Mouse (Mus musculus) midbrain, embryonic 13.5 days (tissue): ENCODE data around the gene 2010003K11Rik. TPM values are rescaled to one million over a fixed set of nuclear protein-coding genes. Genes with fewer than 3 reads are reported as not detected.

Experiments used
- ATAC-seq: fragments of 200-750 bp; cut with Nextera tagmentation; 2 replicates; pipeline ENCODE4 v1.8.0; 2017; ENCODE audit warnings: mild to moderate bottlenecking, moderate TSS enrichment, moderate library complexity
- H3K27ac ChIP-seq: fragments of 300-500 bp; sonication (generic); 2 replicates; pipeline ENCODE4 v1.5.1; 2015; ENCODE audit warnings: inconsistent platforms, mild to moderate bottlenecking, moderate library complexity
- H3K27me3 ChIP-seq: fragments of 300-500 bp; sonication (generic); 2 replicates; pipeline ENCODE4 v1.6.1; 2015; ENCODE audit warnings: mild to moderate bottlenecking, inconsistent platforms
- H3K36me3 ChIP-seq: fragments of 300-500 bp; sonication (generic); 2 replicates; pipeline ENCODE4 v1.6.1; 2015; ENCODE audit warnings: mild to moderate bottlenecking, inconsistent platforms
- H3K4me1 ChIP-seq: fragments of 300-500 bp; sonication (generic); replicated peaks from 2 replicates; pipeline ENCODE4 v1.6.1; 2015; ENCODE audit warnings: inconsistent platforms
- H3K4me2 ChIP-seq: fragments of 300-500 bp; sonication (generic); replicated peaks from 2 replicates; pipeline ENCODE4 v1.6.1; 2015; ENCODE audit warnings: moderate library complexity, mild to moderate bottlenecking, inconsistent platforms
- H3K4me3 ChIP-seq: fragments of 300-500 bp; sonication (generic); replicated peaks from 2 replicates; pipeline ENCODE4 v1.5.1; 2015; ENCODE audit warnings: mild to moderate bottlenecking, inconsistent platforms
- H3K9ac ChIP-seq: fragments of 300-500 bp; sonication (generic); replicated peaks from 2 replicates; pipeline ENCODE4 v1.6.1; 2015; ENCODE audit warnings: mild to moderate bottlenecking, inconsistent platforms
- H3K9me3 ChIP-seq: fragments of 300-500 bp; sonication (generic); 2 replicates; pipeline ENCODE4 v1.6.1; 2016; ENCODE audit warnings: mild to moderate bottlenecking, inconsistent platforms
- WGBS: fragments of 180-500 bp; shearing (Covaris S2); methylation state at CpG from one replicate; pipeline ENCODE4 v1.1.7; 2015; 5-methylcytosine and 5-hydroxymethylcytosine counted together
- polyA plus RNA-seq: library from polyadenylated mRNA; unstranded; fragments of >200 nt; fragmentation: Nextera tagmentation; extraction: Ambion mirVana; gene quantifications from 2 replicates; pipeline ENCODE4 v1.2.1, GENCODE M21; 2015

The 2010003K11Rik gene
- polyA plus RNA-seq, 1 experiment from 2014 or later: not detected

- H3K4me1 ChIP-seq: peaks cover 9% of the 10 kb centered on the region; the same call in 1 of the 2 replicates
- H3K4me2 ChIP-seq: no peak overlapping the region
- H3K27me3 ChIP-seq: no peaks in the 10 kb centered on the region
- no peak for ATAC-seq
- no peaks in the 10 kb centered on the region for H3K36me3 ChIP-seq
- H3K9ac ChIP-seq: no peak overlapping the region
- 62% methylated on average over 5 of the region's 5 CpGs for WGBS
- no peak overlapping the region for H3K4me3 ChIP-seq
- H3K27ac ChIP-seq: no peak overlapping the region
- H3K9me3 ChIP-seq: no peaks in the 10 kb centered on the region
These were observed 47.7 kb downstream of the 2010003K11Rik start for GRCm38 (mm10) chr19:4450666-4451065.

DNA sequence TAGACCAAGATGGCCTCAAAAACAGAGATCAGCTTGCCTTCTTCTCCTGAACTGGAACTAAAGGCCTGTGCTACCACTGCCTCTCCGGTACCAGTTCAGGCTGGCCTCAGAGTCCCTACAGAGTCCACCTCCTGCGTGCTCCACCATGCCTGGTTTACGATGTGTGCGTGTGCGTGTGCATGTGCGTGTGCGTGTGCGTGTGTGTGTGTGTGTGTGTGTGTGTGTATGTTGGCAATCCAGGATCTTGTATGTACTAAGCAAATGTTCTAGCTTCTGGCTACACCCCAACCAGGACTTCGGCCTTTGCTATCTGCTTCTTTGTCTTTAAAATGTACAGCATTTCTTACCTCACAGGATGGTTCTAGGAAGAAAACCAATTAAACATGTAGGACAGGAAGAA is 49.2 kb downstream of the 2010003K11Rik start:
- H3K9ac ChIP-seq: no peak overlapping the region
- 95% methylated on average over 9 of the region's 9 CpGs for WGBS
- no peak for ATAC-seq
- H3K36me3 ChIP-seq: no peaks in the 10 kb centered on the region
- H3K9me3 ChIP-seq: no peaks in the 10 kb centered on the region
- H3K4me1 ChIP-seq: peaks cover 9% of the 10 kb centered on the region; the same call in 1 of the 2 replicates
- no peak overlapping the region for H3K4me3 ChIP-seq
- no peak overlapping the region for H3K27ac ChIP-seq
- H3K4me2 ChIP-seq: no peak overlapping the region
- H3K27me3 ChIP-seq: no peaks in the 10 kb centered on the region

DNA sequence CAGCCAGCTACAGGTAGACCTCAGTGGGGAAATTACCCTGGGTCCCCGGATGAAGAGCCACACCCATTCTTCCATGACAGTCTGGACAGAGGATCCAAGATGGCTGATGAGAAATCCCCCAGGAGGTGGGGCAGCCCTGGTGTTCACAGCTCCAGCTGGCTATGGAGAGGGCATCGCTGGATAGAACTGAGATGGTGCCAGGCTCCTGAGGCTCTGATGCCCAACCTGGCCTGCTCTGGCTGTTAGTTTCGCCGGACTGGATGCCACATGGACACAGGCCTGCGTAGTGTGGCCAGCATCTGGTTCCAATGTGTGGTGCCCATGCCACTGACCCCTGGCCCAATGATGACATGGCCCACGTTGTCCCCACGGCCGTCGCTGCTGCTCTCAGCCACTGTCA is 50.9 kb downstream of the 2010003K11Rik start:
- H3K27me3 ChIP-seq: no peaks in the 10 kb centered on the region
- WGBS: 89% methylated on average over 9 of the region's 9 CpGs
- H3K9ac ChIP-seq: no peak overlapping the region
- H3K9me3 ChIP-seq: no peaks in the 10 kb centered on the region
- H3K4me2 ChIP-seq: no peak overlapping the region
- no peaks in the 10 kb centered on the region for H3K36me3 ChIP-seq
- ATAC-seq: no peak
- H3K27ac ChIP-seq: no peak overlapping the region
- H3K4me3 ChIP-seq: no peak overlapping the region
- H3K4me1 ChIP-seq: peaks cover 9% of the 10 kb centered on the region; the same call in 1 of the 2 replicates

Other genes with a start within 250 kb of the 2010003K11Rik start
- 6.0 and 8.7 TPM in 2 replicates for gene Ssh3, start 229.4 kb downstream of the 2010003K11Rik start, polyA plus RNA-seq
- gene Ankrd13d, start 215.4 kb downstream of the 2010003K11Rik start, polyA plus RNA-seq: 23.4 and 27.8 TPM in 2 replicates
- gene Grk2, start 192.4 kb downstream of the 2010003K11Rik start, polyA plus RNA-seq: 18.0 and 20.9 TPM in 2 replicates
- gene Kdm2a, start 100.3 kb downstream of the 2010003K11Rik start, polyA plus RNA-seq: 37.5 and 43.0 TPM in 2 replicates
- gene Rhod, start 59.2 kb downstream of the 2010003K11Rik start, polyA plus RNA-seq: 4.2 and 10.3 TPM in 2 replicates
- 1.7 and 1.9 TPM in 2 replicates for gene Syt12, start 21.1 kb downstream of the 2010003K11Rik start, polyA plus RNA-seq
- 18.7 and 20.7 TPM in 2 replicates for gene Pcx, start 11.9 kb upstream of the 2010003K11Rik start, polyA plus RNA-seq
- 8.8 and 10.1 TPM in 2 replicates for gene Lrfn4, start 117.1 kb upstream of the 2010003K11Rik start, polyA plus RNA-seq
- 56.8 and 59.9 TPM in 2 replicates for gene Rce1, start 127.1 kb upstream of the 2010003K11Rik start, polyA plus RNA-seq
- gene Gm960, start 200.1 kb upstream of the 2010003K11Rik start, polyA plus RNA-seq: 3.8 and 5.0 TPM in 2 replicates
- 29.8 and 31.9 TPM in 2 replicates for gene Sptbn2, start 212.6 kb upstream of the 2010003K11Rik start, polyA plus RNA-seq